Mouse (Mus musculus) E14TG2a.4 (cell line): Measurements from ENCODE around the gene Fam213b.

Source experiments
- CTCF ChIP-seq: conservative IDR thresholded peaks from 2 replicates; pipeline ENCODE4 v1.5.1; 2014; ENCODE audit warnings: low read length
- NANOG ChIP-seq: IDR thresholded peaks from 2 replicates; pipeline ENCODE4 v1.6.1; 2014; ENCODE audit warnings: borderline replicate concordance, low read length, mixed read lengths

DNA sequence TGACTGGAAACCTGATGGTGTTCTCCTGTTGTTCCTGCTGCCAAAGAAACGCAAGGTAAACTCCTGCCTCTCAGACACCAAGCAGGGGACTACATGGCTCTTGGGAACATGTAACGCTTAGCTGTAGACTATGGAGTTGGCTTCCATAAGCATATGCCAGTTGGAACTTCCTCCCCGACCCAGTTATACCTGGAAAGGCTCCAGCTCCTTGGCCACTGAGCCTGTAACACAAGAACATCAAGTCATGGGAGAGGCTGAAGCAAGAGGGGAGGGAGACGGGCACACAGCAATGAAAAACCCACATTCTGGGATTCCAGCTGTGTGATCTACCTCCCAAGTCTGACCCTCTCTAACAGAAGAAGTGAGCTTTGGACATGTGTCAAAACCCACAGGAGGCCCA lies 23.4 kb upstream of the Fam213b start:
- TF ChIP-seq CTCF (no peak), NANOG (no peak)
